Mouse (Mus musculus) kidney, embryonic 16.5 days (tissue): Measurements from ENCODE around the gene Sds. TPM values are rescaled to one million over a fixed set of nuclear protein-coding genes. Genes with fewer than 3 reads are reported as not detected.

Experiments used
- ATAC-seq: fragments of 200-750 bp; cut with Nextera tagmentation; 2 replicates; pipeline ENCODE4 v1.8.0; 2017; ENCODE audit warnings: moderate TSS enrichment; ENCODE audit not compliant: low FRiP score, low TSS enrichment
- H3K27ac ChIP-seq: fragments of 300-500 bp; sonication (generic); 2 replicates; pipeline ENCODE4 v1.5.1; 2014; ENCODE audit warnings: low read length
- H3K27me3 ChIP-seq: fragments of 300-500 bp; sonication (generic); 2 replicates; pipeline ENCODE4 v1.6.1; 2014; ENCODE audit warnings: low read length, control low read depth, mixed read lengths; ENCODE audit not compliant: insufficient read depth
- H3K36me3 ChIP-seq: fragments of 300-500 bp; sonication (generic); 2 replicates; pipeline ENCODE4 v1.6.1; 2014; ENCODE audit warnings: low read length, control low read depth, mixed read lengths; ENCODE audit not compliant: insufficient read depth
- H3K4me1 ChIP-seq: fragments of 300-500 bp; sonication (generic); 2 replicates; pipeline ENCODE4 v1.6.1; 2014; ENCODE audit warnings: low read length, control low read depth, mixed read lengths; ENCODE audit not compliant: insufficient read depth
- H3K4me2 ChIP-seq: fragments of 300-500 bp; sonication (generic); replicated peaks from 2 replicates; pipeline ENCODE4 v1.6.1; 2014; ENCODE audit warnings: low read depth, low read length
- H3K4me3 ChIP-seq: fragments of 300-500 bp; sonication (generic); 2 replicates; pipeline ENCODE4 v1.5.1; 2014; ENCODE audit warnings: mild to moderate bottlenecking, low read length
- H3K9ac ChIP-seq: fragments of 300-500 bp; sonication (generic); replicated peaks from 2 replicates; pipeline ENCODE4 v1.6.1; 2014; ENCODE audit warnings: low read length
- H3K9me3 ChIP-seq: fragments of 300-500 bp; sonication (generic); 2 replicates; pipeline ENCODE4 v1.6.1; 2016; ENCODE audit warnings: low read length, control low read depth
- WGBS: fragments of 180-500 bp; shearing (Covaris S2); extraction: QIAGEN DNeasy Blood & Tissue Kit; methylation state at CpG from one replicate; pipeline ENCODE4 v1.1.7; 2014; 5-methylcytosine and 5-hydroxymethylcytosine counted together
- polyA plus RNA-seq: library from polyadenylated mRNA; unstranded; fragments of >200 nt; fragmentation: Nextera tagmentation; extraction: Ambion mirVana; gene quantifications from 2 replicates; pipeline ENCODE4 v1.2.1, GENCODE M21; 2015

Sds gene
- not detected in 2 replicates for polyA plus RNA-seq

DNA sequence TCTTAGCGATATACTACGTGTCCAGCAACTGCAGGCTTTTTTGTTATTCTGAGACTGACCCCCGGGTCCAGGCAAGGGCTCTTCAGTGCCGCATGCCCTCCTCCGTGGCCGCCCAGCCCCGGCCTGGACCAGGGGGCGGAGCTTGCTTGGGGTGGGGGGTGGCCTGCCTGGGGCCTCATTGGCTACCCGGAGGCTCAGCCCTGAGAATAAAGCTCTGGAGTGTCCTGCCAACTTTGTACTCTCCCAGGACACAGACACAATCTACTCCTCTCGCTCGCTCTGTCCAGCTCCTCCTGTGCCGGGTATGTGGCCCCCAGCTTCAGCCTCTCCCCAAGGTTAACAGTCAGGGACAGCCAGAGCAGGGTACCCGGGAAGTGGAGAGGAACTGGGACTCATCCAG lies at the start of gene Sds:
Sds (plus strand) TSS at position 231 of the 400 bp plus-strand sequence.
- Histone ChIP-seq H3K27me3 (no peaks in the 10 kb centered on the region), H3K4me3 (no peak within 1 kb of the TSS), H3K27ac (no peak within 1 kb of the TSS), H3K9ac (no peak within 1 kb of the TSS), H3K4me2 (0 out of 2 replicates have a peak within 1 kb of the TSS, but pooled peaks have one; percentile 16), H3K4me1 (no peaks in the 10 kb centered on the region), H3K36me3 (no peaks in the 10 kb centered on the region), H3K9me3 (no peaks in the 10 kb centered on the region)
- peak; percentile 23; the same call in 1 of the 2 replicates for ATAC-seq
- 14% methylated on average over 13 of the region's 13 CpGs for WGBS

GRCm38 (mm10) chr5:120426572-120426971 lies 49.8 kb upstream of the Sds start:
- Histone ChIP-seq H3K9ac (no peak overlapping the region), H3K4me3 (no peak overlapping the region), H3K4me2 (no peak overlapping the region), H3K9me3 (no peaks in the 10 kb centered on the region), H3K36me3 (no peaks in the 10 kb centered on the region), H3K27ac (no peak overlapping the region), H3K27me3 (peaks cover 94% of the 10 kb centered on the region), H3K4me1 (no peaks in the 10 kb centered on the region)
- ATAC-seq, result no peak
- WGBS, result under 1% methylated on average over 10 of the region's 10 CpGs

DNA sequence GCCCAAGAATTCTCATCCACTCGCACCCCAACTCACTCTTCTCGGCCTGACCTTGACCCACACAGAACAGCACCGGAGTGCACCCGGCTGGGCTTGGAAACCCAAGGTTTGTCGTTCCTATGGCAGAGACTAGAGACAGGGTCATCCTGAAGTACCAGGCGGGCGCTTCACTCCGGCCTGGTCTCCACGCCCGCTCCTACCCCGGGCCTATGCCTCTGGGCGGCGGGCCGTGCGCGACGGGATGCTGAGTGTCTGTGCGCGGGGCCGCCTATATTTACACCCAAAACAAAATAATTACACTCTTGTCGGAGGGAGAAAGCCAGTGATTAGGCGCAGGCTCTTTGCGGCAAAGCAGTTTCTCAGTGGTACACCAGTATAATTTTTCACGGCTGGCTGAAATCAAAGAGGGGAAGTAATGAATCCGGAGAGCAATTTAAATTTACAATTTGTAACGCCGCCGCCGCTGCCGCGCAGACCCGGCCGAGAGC lies 48.8 kb upstream of the Sds start:
- Histone ChIP-seq H3K36me3 (no peaks in the 10 kb centered on the region), H3K4me2 (no peak overlapping the region), H3K4me3 (no peak overlapping the region), H3K27me3 (peaks cover 97% of the 10 kb centered on the region), H3K9ac (no peak overlapping the region), H3K9me3 (no peaks in the 10 kb centered on the region), H3K4me1 (0 out of 2 replicates have a peak, but pooled peaks cover 4% of the 10 kb centered on the region), H3K27ac (no peak overlapping the region)
- under 1% methylated on average over 33 of the region's 33 CpGs for WGBS
- ATAC-seq, result no peak

- Histone ChIP-seq H3K4me3 (no peak overlapping the region), H3K9ac (no peak overlapping the region), H3K36me3 (no peaks in the 10 kb centered on the region), H3K4me1 (0 out of 2 replicates have a peak, but pooled peaks cover 4% of the 10 kb centered on the region), H3K27me3 (peaks cover 97% of the 10 kb centered on the region), H3K9me3 (no peaks in the 10 kb centered on the region), H3K27ac (no peak overlapping the region), H3K4me2 (no peak overlapping the region)
- WGBS, result 2% methylated on average over 21 of the region's 21 CpGs
- no peak for ATAC-seq
Measured at GRCm38 (mm10) chr5:120428189-120428838, 48.0 kb upstream of the Sds start.

DNA sequence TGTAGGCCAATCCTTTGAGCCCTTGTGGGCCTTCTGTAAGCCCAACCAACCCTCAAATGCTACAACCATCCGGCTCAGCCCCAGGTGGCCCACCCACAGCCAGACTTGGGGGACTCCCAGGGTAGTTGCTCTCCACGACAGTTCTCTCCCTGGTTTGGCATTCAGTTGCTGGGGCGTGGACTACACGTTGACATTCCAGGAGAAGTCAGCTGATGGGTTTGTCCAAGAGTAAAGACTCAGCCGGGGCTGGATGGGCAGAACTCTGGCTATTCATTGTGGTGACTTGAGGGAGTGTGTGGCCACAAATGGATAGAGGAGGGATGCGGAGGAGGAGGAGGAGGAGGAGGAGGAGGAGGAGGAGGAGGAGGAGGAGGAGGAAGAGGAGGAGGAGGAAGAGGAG lies 47.3 kb upstream of the Sds start:
- no peak overlapping the region for H3K4me3 ChIP-seq
- no peaks in the 10 kb centered on the region for H3K9me3 ChIP-seq
- H3K4me1 ChIP-seq, result 0 out of 2 replicates have a peak, but pooled peaks cover 4% of the 10 kb centered on the region
- 3% methylated on average over 5 of the region's 6 CpGs for WGBS
- H3K9ac ChIP-seq, result no peak overlapping the region
- H3K27me3 ChIP-seq, result peaks cover 98% of the 10 kb centered on the region
- ATAC-seq, result no peak
- no peak overlapping the region for H3K27ac ChIP-seq
- H3K4me2 ChIP-seq, result no peak overlapping the region
- no peaks in the 10 kb centered on the region for H3K36me3 ChIP-seq

GRCm38 (mm10) chr5:120429692-120430091 lies 46.6 kb upstream of the Sds start:
- ATAC-seq, result no peak
- Histone ChIP-seq H3K27ac (no peak overlapping the region), H3K4me1 (0 out of 2 replicates have a peak, but pooled peaks cover 4% of the 10 kb centered on the region), H3K36me3 (no peaks in the 10 kb centered on the region), H3K4me2 (no peak overlapping the region), H3K9me3 (no peaks in the 10 kb centered on the region), H3K4me3 (no peak overlapping the region), H3K9ac (no peak overlapping the region), H3K27me3 (peaks cover 98% of the 10 kb centered on the region)
- 8% methylated on average over 6 of the region's 6 CpGs for WGBS

DNA sequence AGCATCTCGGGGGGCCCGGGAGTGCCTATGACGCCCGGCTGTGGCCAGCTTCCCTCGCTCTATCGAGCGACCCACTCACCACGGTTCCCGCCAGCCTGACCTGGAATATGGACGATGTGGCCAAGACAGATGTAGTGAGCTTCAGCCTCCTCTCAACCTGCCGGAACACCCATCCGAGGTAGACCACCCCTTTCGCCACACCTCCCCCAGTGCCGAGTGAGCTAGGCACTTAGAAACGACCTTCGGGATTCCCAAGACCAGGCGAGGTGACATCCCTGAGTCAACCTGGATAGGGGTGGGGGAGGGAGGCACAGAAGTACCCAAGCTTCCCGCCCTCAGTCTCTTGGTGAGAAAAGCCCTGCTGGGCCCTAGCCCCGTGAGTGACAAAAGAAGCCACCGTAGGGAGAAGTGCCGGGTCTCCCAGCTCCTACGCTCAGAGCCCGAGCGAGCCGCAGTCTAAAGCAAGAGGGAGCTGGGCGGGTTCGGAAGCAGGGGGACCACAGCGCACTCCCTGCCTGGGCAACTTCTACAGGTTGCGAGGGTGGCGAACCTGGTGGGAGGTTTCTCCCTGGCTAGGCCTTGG lies 45.2 kb upstream of the Sds start:
- Histone ChIP-seq H3K4me1 (peaks cover 9% of the 10 kb centered on the region), H3K27me3 (peaks cover 99% of the 10 kb centered on the region), H3K9me3 (no peaks in the 10 kb centered on the region), H3K27ac (no peak overlapping the region), H3K36me3 (no peaks in the 10 kb centered on the region), H3K4me2 (no peak overlapping the region), H3K4me3 (no peak overlapping the region), H3K9ac (no peak overlapping the region)
- 1% methylated on average over 30 of the region's 30 CpGs for WGBS
- no peak for ATAC-seq

GRCm38 (mm10) chr5:120431649-120432485 lies 44.5 kb upstream of the Sds start, which contains the start of gene Lhx5:
TSS of gene Lhx5 (plus strand) at chr5:120431699.
- Histone ChIP-seq H3K27me3 (peaks cover 99% of the 10 kb centered on the region), H3K4me1 (peaks cover 12% of the 10 kb centered on the region), H3K4me3 (peak within 1 kb of the TSS; percentile 10; the same call in 1 of the 2 replicates), H3K9ac (no peak within 1 kb of the TSS), H3K27ac (no peak within 1 kb of the TSS), H3K36me3 (no peaks in the 10 kb centered on the region), H3K9me3 (no peaks in the 10 kb centered on the region), H3K4me2 (no peak within 1 kb of the TSS)
- under 1% methylated on average over 69 of the region's 69 CpGs for WGBS
- no peak for ATAC-seq

GRCm38 (mm10) chr5:120432486-120433015 lies 43.8 kb upstream of the Sds start:
- WGBS, result 0% methylated on average over 9 of the region's 9 CpGs
- H3K4me1 ChIP-seq, result peaks cover 12% of the 10 kb centered on the region
- no peak overlapping the region for H3K9ac ChIP-seq
- no peaks in the 10 kb centered on the region for H3K9me3 ChIP-seq
- H3K36me3 ChIP-seq, result no peaks in the 10 kb centered on the region
- H3K4me3 ChIP-seq, result no peak overlapping the region
- peaks cover 99% of the 10 kb centered on the region for H3K27me3 ChIP-seq
- no peak overlapping the region for H3K4me2 ChIP-seq
- no peak for ATAC-seq
- H3K27ac ChIP-seq, result no peak overlapping the region
